Mouse (Mus musculus) embryonic facial prominence, embryonic 14.5 days (tissue): ENCODE measurements around the gene Igfn1. TPM values are rescaled to one million over a fixed set of nuclear protein-coding genes. Genes with fewer than 3 reads are reported as not detected.
A peak's percentile ranks its signal among the peaks of the same experiment; 100 is the strongest.

ENCODE experiments used
- ATAC-seq: fragments of 200-750 bp; cut with Nextera tagmentation; 2 replicates; pipeline ENCODE4 v1.8.0; 2017; ENCODE audit warnings: low read depth, moderate number of reproducible peaks, moderate TSS enrichment
- DNase-seq: peaks from one replicate; pipeline ENCODE4 v3.0.0-alpha.2; 2015; ENCODE audit warnings: low spot score
- H3K27ac ChIP-seq: fragments of 300-500 bp; sonication (generic); replicated peaks from 2 replicates; pipeline ENCODE4 v1.5.1; 2014; ENCODE audit warnings: low read depth, mild to moderate bottlenecking, low read length, moderate library complexity
- H3K27me3 ChIP-seq: fragments of 300-500 bp; sonication (generic); replicated peaks from 2 replicates; pipeline ENCODE4 v1.6.1; 2014; ENCODE audit warnings: low read length; ENCODE audit not compliant: control insufficient read depth, insufficient read depth
- H3K36me3 ChIP-seq: fragments of 300-500 bp; sonication (generic); 2 replicates; pipeline ENCODE4 v1.6.1; 2014; ENCODE audit warnings: low read length, mixed read lengths; ENCODE audit not compliant: control insufficient read depth, insufficient read depth
- H3K4me1 ChIP-seq: fragments of 300-500 bp; sonication (generic); 2 replicates; pipeline ENCODE4 v1.6.1; 2014; ENCODE audit warnings: antibody characterized with exemption, low read length; ENCODE audit not compliant: control insufficient read depth, insufficient read depth
- H3K4me2 ChIP-seq: fragments of 300-500 bp; sonication (generic); 2 replicates; pipeline ENCODE4 v1.6.1; 2014; ENCODE audit warnings: low read depth, mild to moderate bottlenecking, low read length, moderate library complexity, mixed read lengths
- H3K4me3 ChIP-seq: fragments of 300-500 bp; sonication (generic); 2 replicates; pipeline ENCODE4 v1.5.1; 2014; ENCODE audit warnings: low read depth, mild to moderate bottlenecking, low read length
- H3K9ac ChIP-seq: fragments of 300-500 bp; sonication (generic); 2 replicates; pipeline ENCODE4 v1.6.1; 2014; ENCODE audit warnings: low read depth, mild to moderate bottlenecking, low read length, moderate library complexity, mixed read lengths
- H3K9me3 ChIP-seq: fragments of 300-500 bp; sonication (generic); 2 replicates; pipeline ENCODE4 v1.6.1; 2016; ENCODE audit warnings: low read length; ENCODE audit not compliant: control insufficient read depth
- WGBS: fragments of 180-500 bp; shearing (Covaris S2); extraction: QIAGEN DNeasy Blood & Tissue Kit; methylation state at CpG from one replicate; pipeline ENCODE4 v1.1.7; 2014; 5-methylcytosine and 5-hydroxymethylcytosine counted together
- polyA plus RNA-seq: library from polyadenylated mRNA; unstranded; fragments of >200 nt; fragmentation: Nextera tagmentation; extraction: Ambion mirVana; gene quantifications from 2 replicates; pipeline ENCODE4 v1.2.1, GENCODE M21; 2014

Gene Igfn1
- polyA plus RNA-seq, 1 experiment from 2014 or later = not detected

DNA sequence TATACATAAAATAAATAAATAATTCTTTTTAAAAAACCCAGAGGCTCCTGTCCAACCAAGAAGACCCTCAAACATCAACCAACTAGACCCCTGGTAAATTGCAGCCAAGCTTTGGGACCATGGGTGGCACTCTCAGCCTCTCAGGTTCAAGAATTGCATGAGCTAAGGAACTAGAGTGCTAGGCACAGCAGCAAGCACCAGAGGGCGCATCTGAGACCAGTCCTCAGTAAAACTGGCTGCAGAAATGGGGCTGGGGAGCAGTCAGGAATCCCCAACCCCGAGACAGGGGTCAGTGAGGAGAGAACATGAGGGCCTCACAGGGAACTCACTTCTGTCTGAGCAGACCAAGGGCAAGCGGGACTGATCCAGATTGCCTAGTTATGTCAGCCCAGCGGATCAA, 39.6 kb upstream of the Igfn1 start:
- Histone ChIP-seq H3K9me3 (no peaks in the 10 kb centered on the region), H3K27me3 (peaks cover 24% of the 10 kb centered on the region), H3K9ac (no peak overlapping the region), H3K4me1 (peaks cover 3% of the 10 kb centered on the region; the same call in 1 of the 2 replicates), H3K27ac (no peak overlapping the region), H3K36me3 (no peaks in the 10 kb centered on the region), H3K4me2 (no peak overlapping the region), H3K4me3 (no peak overlapping the region)
- DNase-seq = peak; percentile 59
- ATAC-seq = no peak
- 12% methylated on average over 4 of the region's 4 CpGs for WGBS

DNA sequence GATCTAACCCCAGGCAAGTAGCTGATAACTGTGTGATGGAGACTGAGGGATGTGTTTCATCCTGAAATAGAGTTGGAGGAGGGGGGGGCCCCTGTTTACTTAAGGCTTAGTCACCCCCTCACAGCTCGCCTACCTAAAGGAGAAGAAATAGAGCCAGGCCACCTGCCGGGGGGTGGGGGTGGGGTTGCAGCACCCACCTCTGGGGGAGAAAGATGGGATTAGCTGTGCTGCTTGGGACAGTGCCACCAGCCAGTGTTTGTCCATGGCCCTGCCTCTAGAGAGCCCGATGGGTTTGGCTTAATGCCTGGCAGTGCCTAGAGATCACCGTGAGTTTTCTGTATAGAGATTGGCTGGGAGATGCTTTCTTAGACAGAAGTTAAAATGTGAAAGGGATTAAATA, 34.7 kb upstream of the Igfn1 start:
- Histone ChIP-seq H3K4me2 (no peak overlapping the region), H3K27ac (no peak overlapping the region), H3K36me3 (no peaks in the 10 kb centered on the region), H3K9ac (peak overlapping the region; percentile 40; the same call in 1 of the 2 replicates), H3K27me3 (no peaks in the 10 kb centered on the region), H3K4me3 (no peak overlapping the region), H3K4me1 (0 out of 2 replicates have a peak, but pooled peaks cover 6% of the 10 kb centered on the region), H3K9me3 (no peaks in the 10 kb centered on the region)
- ATAC-seq = peak; percentile 53
- 15% methylated on average over 4 of the region's 4 CpGs for WGBS
- DNase-seq = no peak

DNA sequence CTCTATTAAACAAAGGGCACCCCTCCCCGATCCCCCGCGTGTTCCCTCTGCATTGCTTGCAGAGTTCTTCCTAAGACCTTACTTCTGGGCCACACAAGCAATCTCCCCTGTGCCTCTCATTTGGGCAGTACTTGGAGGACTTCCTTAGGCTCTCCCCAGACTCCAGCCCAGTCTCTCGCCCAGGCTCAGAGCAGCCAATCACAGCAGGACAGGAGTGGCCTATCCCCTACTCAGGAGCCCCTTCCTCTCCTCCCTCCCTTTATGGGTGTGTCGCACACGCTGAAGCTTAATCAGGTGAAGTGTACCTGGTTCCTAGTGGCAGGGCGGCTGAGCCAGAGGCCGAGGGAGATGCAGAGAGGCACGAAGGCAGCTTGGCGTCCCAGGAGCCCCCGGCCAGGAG, 34.3 kb upstream of the Igfn1 start:
- WGBS = 16% methylated on average over 11 of the region's 11 CpGs
- peak; percentile 66 for DNase-seq

DNA sequence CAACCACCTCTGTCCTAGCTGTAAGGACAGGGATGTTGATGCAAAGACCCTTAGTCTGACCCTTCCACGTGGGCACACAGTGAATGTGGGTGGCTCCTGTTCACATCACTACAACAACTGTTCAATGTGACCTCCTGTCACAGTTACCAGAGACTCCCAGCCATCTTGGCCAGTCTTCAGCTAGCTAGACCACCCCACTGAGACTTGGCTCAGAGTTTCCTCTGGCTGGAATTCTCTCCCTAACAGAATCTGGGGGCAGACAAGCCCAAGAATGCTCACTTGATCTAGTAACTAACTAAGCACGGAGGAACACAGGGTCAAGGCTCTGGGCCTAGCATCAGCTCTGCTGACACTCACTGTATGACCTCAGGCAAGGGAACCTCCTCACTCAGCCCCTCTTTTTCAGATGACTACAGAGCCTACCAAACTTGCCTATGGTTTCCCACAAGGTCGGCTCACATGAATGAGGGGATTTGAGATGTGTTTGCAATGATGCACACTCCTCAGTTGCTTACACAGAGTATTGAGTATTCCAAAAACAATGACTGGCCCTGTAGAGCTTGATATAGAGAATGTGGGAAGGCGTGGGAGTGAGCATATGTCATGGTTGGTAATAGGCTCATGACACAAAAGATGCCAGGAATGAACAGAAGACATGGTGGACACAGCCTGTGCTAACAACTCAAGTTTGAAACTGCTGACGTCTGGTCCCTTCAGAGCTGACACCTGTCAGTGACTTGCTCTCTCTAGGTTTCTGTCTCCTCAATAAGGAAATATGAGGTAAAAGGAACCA, 32.8 kb upstream of the Igfn1 start:
- H3K27ac ChIP-seq = no peak overlapping the region
- ATAC-seq = no peak
- 0 out of 2 replicates have a peak, but pooled peaks cover 6% of the 10 kb centered on the region for H3K4me1 ChIP-seq
- peaks cover 19% of the 10 kb centered on the region for H3K36me3 ChIP-seq
- H3K4me3 ChIP-seq = no peak overlapping the region
- no peak for DNase-seq
- no peak overlapping the region for H3K4me2 ChIP-seq
- WGBS = 75% methylated on average over 5 of the region's 5 CpGs
- no peaks in the 10 kb centered on the region for H3K27me3 ChIP-seq
- no peak overlapping the region for H3K9ac ChIP-seq
- no peaks in the 10 kb centered on the region for H3K9me3 ChIP-seq

More for the DNA sequence above, 34.3 kb upstream of the Igfn1 start:
- peak; percentile 84 for ATAC-seq
- Histone ChIP-seq H3K4me1 (0 out of 2 replicates have a peak, but pooled peaks cover 6% of the 10 kb centered on the region), H3K4me2 (no peak overlapping the region), H3K4me3 (no peak overlapping the region), H3K36me3 (peaks cover 4% of the 10 kb centered on the region), H3K27ac (no peak overlapping the region), H3K9me3 (no peaks in the 10 kb centered on the region), H3K9ac (no peak overlapping the region), H3K27me3 (no peaks in the 10 kb centered on the region)

DNA sequence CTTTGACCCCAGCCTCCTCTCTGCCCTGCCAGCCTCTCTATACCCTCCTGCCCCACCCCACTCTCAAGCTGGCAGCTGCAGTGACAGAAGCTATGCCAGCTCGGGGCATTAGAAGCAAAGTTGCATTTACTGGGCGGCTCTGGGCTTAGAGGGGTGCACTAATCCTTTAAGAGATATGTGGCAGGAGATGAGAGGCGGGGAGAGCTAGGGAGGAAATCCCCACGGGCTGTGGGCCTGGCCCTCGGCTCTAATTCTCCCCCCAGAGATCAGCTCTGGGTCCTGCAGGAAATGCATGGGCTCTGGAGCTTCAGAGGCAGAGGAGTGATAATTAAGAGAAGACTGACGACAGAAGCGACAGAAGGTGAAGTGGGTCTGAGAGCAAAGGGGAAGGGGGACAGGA, 26.8 kb upstream of the Igfn1 start:
- no peak for ATAC-seq
- H3K36me3 ChIP-seq = peaks cover 75% of the 10 kb centered on the region

DNA sequence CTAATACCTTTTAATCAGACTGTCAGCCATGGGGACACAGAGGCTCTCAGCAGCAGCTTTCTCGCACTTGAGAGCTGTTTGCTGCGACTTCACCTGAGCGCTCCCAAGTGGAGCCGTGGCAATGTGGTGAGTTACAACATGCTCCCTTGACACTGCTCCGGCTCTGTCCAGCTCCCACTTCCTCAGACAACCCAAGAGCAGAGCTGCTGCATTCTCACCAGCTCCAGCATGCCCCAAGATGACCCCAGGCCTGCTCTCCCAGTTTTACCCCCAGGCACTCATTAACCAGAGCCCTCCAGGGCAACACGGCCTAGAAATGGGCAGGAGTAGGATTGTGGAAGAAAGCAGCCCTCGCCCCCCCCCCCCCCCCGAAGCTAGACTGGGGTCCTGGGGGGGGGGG, 25.6 kb upstream of the Igfn1 start:
- ATAC-seq = no peak
- Histone ChIP-seq H3K27ac (no peak overlapping the region), H3K36me3 (peaks cover 87% of the 10 kb centered on the region), H3K27me3 (no peaks in the 10 kb centered on the region), H3K9me3 (no peaks in the 10 kb centered on the region), H3K4me1 (no peaks in the 10 kb centered on the region), H3K4me3 (no peak overlapping the region), H3K4me2 (no peak overlapping the region), H3K9ac (no peak overlapping the region)
- 79% methylated on average over 6 of the region's 8 CpGs for WGBS
- no peak for DNase-seq

More for the DNA sequence above, 26.8 kb upstream of the Igfn1 start:
- Histone ChIP-seq H3K27ac (no peak overlapping the region), H3K27me3 (no peaks in the 10 kb centered on the region), H3K4me2 (no peak overlapping the region), H3K9ac (no peak overlapping the region), H3K4me1 (no peaks in the 10 kb centered on the region), H3K9me3 (no peaks in the 10 kb centered on the region), H3K4me3 (no peak overlapping the region)
- 59% methylated on average over 7 of the region's 7 CpGs for WGBS
- no peak for DNase-seq

DNA sequence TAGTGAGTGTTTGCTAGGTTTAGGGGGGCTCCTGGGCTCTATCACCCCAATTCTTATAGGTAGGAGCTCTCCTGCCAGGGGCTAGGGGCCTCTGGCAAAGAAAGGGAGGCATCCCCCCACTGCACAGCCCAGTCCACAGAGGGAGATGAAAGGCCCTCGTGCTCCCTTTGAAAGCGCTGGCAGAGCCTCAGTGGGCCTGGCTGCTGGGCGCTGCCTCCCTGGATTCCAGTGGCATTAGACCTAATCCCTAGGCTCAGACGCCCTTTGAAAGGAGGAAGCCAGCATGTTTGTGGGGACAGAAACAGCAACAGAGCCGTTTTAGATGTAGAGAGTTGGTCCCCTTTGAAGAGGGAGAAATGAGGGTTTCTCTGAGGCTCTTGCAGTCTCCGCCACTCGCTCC, 24.1 kb upstream of the Igfn1 start:
- 47% methylated on average over 7 of the region's 7 CpGs for WGBS
- H3K9ac ChIP-seq = no peak overlapping the region
- H3K4me2 ChIP-seq = no peak overlapping the region
- H3K9me3 ChIP-seq = no peaks in the 10 kb centered on the region
- peak; percentile 63 for DNase-seq
- H3K27me3 ChIP-seq = no peaks in the 10 kb centered on the region
- no peak overlapping the region for H3K4me3 ChIP-seq
- H3K36me3 ChIP-seq = peaks cover 95% of the 10 kb centered on the region
- no peak overlapping the region for H3K27ac ChIP-seq
- ATAC-seq = peak; percentile 56; the same call in 1 of the 2 replicates
- no peaks in the 10 kb centered on the region for H3K4me1 ChIP-seq

DNA sequence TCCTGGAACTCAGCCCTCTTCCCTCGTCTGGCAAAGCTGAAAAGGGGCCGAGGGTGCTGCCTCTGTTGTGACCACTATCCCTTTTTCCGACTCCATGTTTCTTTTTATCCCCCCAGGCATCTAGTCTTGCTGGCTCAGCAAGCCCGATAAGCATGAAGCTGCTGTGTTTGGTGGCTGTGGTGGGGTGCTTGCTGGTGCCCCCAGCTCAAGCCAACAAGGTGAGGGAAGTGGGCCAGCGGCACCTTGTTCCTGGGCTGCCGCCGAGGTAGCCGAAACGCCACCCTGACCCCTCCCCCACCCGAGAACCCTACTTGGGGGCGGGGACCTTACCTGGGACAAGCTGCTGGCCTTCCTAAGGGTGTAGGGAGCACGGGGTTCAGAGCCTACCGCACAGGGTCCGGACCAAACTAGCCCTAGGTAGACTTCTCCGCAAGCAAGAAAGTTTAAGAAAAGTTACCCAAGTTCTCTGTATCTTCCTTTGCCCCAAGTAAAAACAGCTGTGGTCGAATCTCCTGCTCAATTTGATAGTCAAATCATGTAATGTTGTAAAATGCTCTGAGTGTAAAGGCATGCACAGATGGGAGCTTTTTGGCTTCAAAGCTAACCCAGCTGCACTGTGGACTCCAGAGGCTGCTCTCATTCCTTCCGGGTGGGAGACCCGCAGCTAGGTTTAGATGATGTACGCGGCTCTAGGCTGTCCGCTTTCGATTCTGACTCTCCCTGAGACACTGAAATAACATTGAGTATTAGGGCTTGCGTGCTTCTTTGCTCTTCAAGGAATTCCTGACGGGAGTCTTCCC, 12.4 kb upstream of the Igfn1 start:
- ATAC-seq (peak; percentile 37), DNase-seq (peak; percentile 67)
- H3K4me1 ChIP-seq = peaks cover 12% of the 10 kb centered on the region
- no peaks in the 10 kb centered on the region for H3K27me3 ChIP-seq
- H3K36me3 ChIP-seq = peaks cover 36% of the 10 kb centered on the region
- peak overlapping the region; percentile 86 for H3K9ac ChIP-seq
- peak overlapping the region; percentile 80 for H3K27ac ChIP-seq
- H3K9me3 ChIP-seq = no peaks in the 10 kb centered on the region
- peak overlapping the region; percentile 89 for H3K4me2 ChIP-seq
- H3K4me3 ChIP-seq = peak overlapping the region; percentile 82
- 3% methylated on average over 24 of the region's 24 CpGs for WGBS
